Mouse (Mus musculus) midbrain, embryonic 11.5 days (tissue): ENCODE measurements around the gene Cybb. TPM values are rescaled to one million over a fixed set of nuclear protein-coding genes. Genes with fewer than 3 reads are reported as not detected.

Source experiments
- polyA plus RNA-seq: library from polyadenylated mRNA; unstranded; fragments of >200 nt; fragmentation: Nextera tagmentation; extraction: Ambion mirVana; gene quantifications from 2 replicates; pipeline ENCODE4 v1.2.1, GENCODE M21; 2014

Gene Cybb
- polyA plus RNA-seq, 1 experiment from 2014 or later: 1.1 TPM

Other genes starting within 250 kb of the Cybb start
- gene Gm14862, start 230.9 kb downstream of the Cybb start, polyA plus RNA-seq: 0.72 TPM in 1 of 2 replicates, not detected in the other
- gene Xk, start 215.0 kb downstream of the Cybb start, polyA plus RNA-seq: 2.9 and 3.4 TPM in 2 replicates
- gene H2al1m, start 204.0 kb downstream of the Cybb start, polyA plus RNA-seq: 0.46 TPM in 1 of 2 replicates, not detected in the other
- not detected in 2 replicates for gene H2al1k, start 137.1 kb downstream of the Cybb start, polyA plus RNA-seq
- gene H2al1o, start 84.6 kb upstream of the Cybb start, polyA plus RNA-seq: not detected in 2 replicates
- gene Dynlt3, start 175.2 kb upstream of the Cybb start, polyA plus RNA-seq: 22.6 and 28.0 TPM in 2 replicates